Mouse (Mus musculus): ENCODE measurements around the gene Xlr3c.

DNA sequence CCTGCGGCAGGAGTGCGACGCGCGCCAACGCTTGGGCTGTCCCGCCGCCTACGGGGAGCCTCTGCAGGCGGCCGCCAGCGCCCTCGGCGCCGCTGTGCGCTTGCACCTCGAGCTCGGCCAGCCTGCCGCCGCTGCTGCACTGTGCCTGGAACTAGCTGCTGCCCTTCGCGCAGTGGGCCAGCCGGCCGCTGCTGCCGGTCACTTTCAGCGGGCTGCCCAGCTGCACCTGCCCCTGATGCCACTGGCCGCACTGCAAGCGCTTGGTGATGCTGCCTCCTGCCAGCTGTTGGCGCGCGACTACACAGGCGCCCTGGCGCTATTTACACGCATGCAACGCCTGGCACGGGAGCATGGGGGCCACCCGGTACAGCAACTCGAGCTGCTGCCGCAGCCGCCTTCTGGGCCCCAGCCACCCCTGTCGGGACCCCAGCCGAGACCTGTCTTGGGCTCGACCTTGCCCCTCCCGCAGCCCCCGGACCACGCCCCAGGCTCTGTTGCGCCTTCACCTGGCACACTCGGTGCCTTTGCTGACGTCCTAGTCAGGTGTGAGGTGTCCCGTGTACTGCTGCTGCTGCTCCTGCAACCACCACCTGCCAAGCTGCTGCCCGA, 36.5 kb downstream of the Xlr3c start:
- no peak for TF ChIP-seq CTCF (conservative IDR thresholded peaks at IDR 0.05; ENCODE audit: low read length)
- no peak for TF ChIP-seq NANOG (IDR thresholded peaks at IDR 0.05; ENCODE audit: borderline replicate concordance, low read length)

All from E14TG2a.4 (cell line).